Mouse (Mus musculus) stomach, postnatal 0 days (tissue): ENCODE measurements around the gene Prkg1.

Experiments
- CTCF ChIP-seq: IDR thresholded peaks from 2 replicates; pipeline ENCODE4 v1.5.1; 2016; ENCODE audit warnings: antibody characterized with exemption, low read depth, mild to moderate bottlenecking, moderate library complexity
- EP300 ChIP-seq: optimal IDR thresholded peaks from 2 replicates; pipeline ENCODE3; 2016; ENCODE audit warnings: antibody characterized with exemption

GRCm38 (mm10) chr19:31564329-31564728, 200.5 kb downstream of the Prkg1 start:
- TF ChIP-seq CTCF (no peak), EP300 (no peak)
